Mouse (Mus musculus) fibroblast of lung, adult 2 months (primary cell): ENCODE data around the gene Zbtb22.
"Not testable (repeated sequence)": the region's sequence is repeated elsewhere in the genome, so short reads cannot be mapped to it uniquely, and the experiment has no call there.

ENCODE experiments used
- DNase-seq: peaks from one replicate; pipeline ENCODE4 v3.0.0-alpha.2; 2011; ENCODE audit warnings: low read depth

Gene Zbtb22

GRCm38 (mm10) chr17:33904835-33905234 lies 10.9 kb upstream of the Zbtb22 start, which contains the start of gene Platr17:
TSS of gene Platr17 (plus strand) at chr17:33905135.
- not testable (repeated sequence) for DNase-seq

GRCm38 (mm10) chr17:33908331-33909076 lies 7.2 kb upstream of the Zbtb22 start:
- DNase-seq = no peak

GRCm38 (mm10) chr17:33909077-33909868 lies 6.4 kb upstream of the Zbtb22 start, which contains the start of gene Daxx:
TSS of gene Daxx (plus strand) at chr17:33909414.
- peak; percentile 97 for DNase-seq

GRCm38 (mm10) chr17:33909869-33910250 lies 5.8 kb upstream of the Zbtb22 start:
- no peak for DNase-seq

- DNase-seq = no peak
Observed at GRCm38 (mm10) chr17:33910346-33911051, 5.2 kb upstream of the Zbtb22 start.

GRCm38 (mm10) chr17:33911052-33911812 lies 4.5 kb upstream of the Zbtb22 start:
- no peak for DNase-seq

- DNase-seq = no peak
Observed at GRCm38 (mm10) chr17:33911813-33912414, 3.8 kb upstream of the Zbtb22 start.

GRCm38 (mm10) chr17:33913264-33913663 lies 2.4 kb upstream of the Zbtb22 start:
- DNase-seq = no peak

GRCm38 (mm10) chr17:33913905-33914304 lies 1.8 kb upstream of the Zbtb22 start:
- DNase-seq = no peak

GRCm38 (mm10) chr17:33914969-33915391 lies 724 bp upstream of the Zbtb22 start:
- DNase-seq = no peak

- no peak for DNase-seq
Observed at GRCm38 (mm10) chr17:33916294-33916693, 590 bp downstream of the Zbtb22 start.

- no peak for DNase-seq
Observed at GRCm38 (mm10) chr17:33916847-33917655, 1.3 kb downstream of the Zbtb22 start.

- no peak for DNase-seq
Observed at GRCm38 (mm10) chr17:33917656-33918292, 2.1 kb downstream of the Zbtb22 start.

- DNase-seq = no peak
Observed at GRCm38 (mm10) chr17:33918293-33919203, 2.8 kb downstream of the Zbtb22 start.

GRCm38 (mm10) chr17:33919351-33920281 lies 3.9 kb downstream of the Zbtb22 start:
- peak; percentile 78 for DNase-seq

GRCm38 (mm10) chr17:33920282-33921097 lies 4.8 kb downstream of the Zbtb22 start:
- DNase-seq = peak; percentile 64

- DNase-seq = no peak
Observed at GRCm38 (mm10) chr17:33921361-33921760, 5.7 kb downstream of the Zbtb22 start.
